In genomic region chr14:6757231-6757536, GRCm38 (mm10) we compare ENCODE assay signal across 14 mouse cellular contexts. TPM values are rescaled to one million over a fixed set of nuclear protein-coding genes. Genes with fewer than 3 reads are reported as not detected.
DNase-seq lines count a peak whose midpoint lies in the region; ATAC-seq and TF ChIP-seq lines count a peak whose summit lies in the region.
"Not testable (repeated sequence)": the region's sequence is repeated elsewhere in the genome, so short reads cannot be mapped to it uniquely, and the experiment has no call there.
"Had no signal": no experiment of that assay in that cellular context is flagged by ENCODE, and none has a peak within 500 bp of the region (broad histone marks: within the 10 kb centered on the region; RNA-seq: fewer than 3 reads in every experiment).

No protein-coding gene starts in this region.

- not testable (repeated sequence) for H3K27me3 ChIP-seq in forebrain, postnatal 0 days (ENCODE audit: insufficient read depth, low read length); heart, postnatal 0 days (ENCODE audit: control insufficient read depth, insufficient read depth, low read length); intestine, postnatal 0 days (replicated peaks; ENCODE audit: control insufficient read depth, insufficient read depth, low read length); limb, embryonic 11.5 days (ENCODE audit: control insufficient read depth, insufficient read depth, low read length)

- H3K9me3 ChIP-seq in forebrain, postnatal 0 days (ENCODE audit: low read length); heart, postnatal 0 days (replicated peaks; ENCODE audit: control insufficient read depth, low read length); intestine, postnatal 0 days (ENCODE audit: control insufficient read depth); limb, embryonic 11.5 days (ENCODE audit: control insufficient read depth, low read length): not testable (repeated sequence)

- peak overlapping the region; percentile 37; the same call in 1 of the 2 replicates for H3K4me3 ChIP-seq in forebrain, postnatal 0 days (ENCODE audit: low read depth, low read length)
- peak overlapping the region; percentile 40 for H3K4me3 ChIP-seq in heart, postnatal 0 days (ENCODE audit: low read depth, low read length)
- peak overlapping the region; percentile 31; the same call in 1 of the 2 replicates for H3K4me3 ChIP-seq in intestine, postnatal 0 days (ENCODE audit: low read depth, low read length)
- H3K4me3 ChIP-seq in limb, embryonic 11.5 days (ENCODE audit: low read depth, low read length), result peak overlapping the region; percentile 28; the same call in 1 of the 2 replicates
- peak overlapping the region; percentile 29 for H3K4me3 ChIP-seq in olfactory bulb, adult 2 months (ENCODE audit: insufficient read depth, low read depth, low read length)

- H3K4me1 ChIP-seq in forebrain, postnatal 0 days (ENCODE audit: insufficient read depth); heart, postnatal 0 days (ENCODE audit: control insufficient read depth, insufficient read depth); intestine, postnatal 0 days (replicated peaks; ENCODE audit: control insufficient read depth, insufficient read depth, low read length); limb, embryonic 11.5 days (ENCODE audit: control insufficient read depth, insufficient read depth, low read length); olfactory bulb, adult 2 months (ENCODE audit: control insufficient read depth, insufficient read depth, low read length): not testable (repeated sequence)

- H3K36me3 ChIP-seq in forebrain, postnatal 0 days (ENCODE audit: insufficient read depth); heart, postnatal 0 days (replicated peaks; ENCODE audit: control insufficient read depth, insufficient read depth, low read length); intestine, postnatal 0 days (ENCODE audit: control insufficient read depth, insufficient read depth); limb, embryonic 11.5 days (ENCODE audit: control insufficient read depth, insufficient read depth, low read length): not testable (repeated sequence)

- not testable (repeated sequence) for DNase-seq in forebrain, postnatal 0 days; heart, postnatal 0 days (ENCODE audit: low spot score); limb, embryonic 11.5 days (ENCODE audit: low spot score)
- DNase-seq in lung, postnatal 10 days, result peak; percentile 0
- DNase-seq in thymus, postnatal 10 days (ENCODE audit: low spot score in 2 of 2), result peak; percentile 4 to 5

- peak overlapping the region; percentile 47; the same call in 1 of the 2 replicates for H3K9ac ChIP-seq in forebrain, postnatal 0 days
- not testable (repeated sequence) for H3K9ac ChIP-seq in heart, postnatal 0 days (replicated peaks; ENCODE audit: low read depth, low read length); intestine, postnatal 0 days (ENCODE audit: low read depth, low read length); limb, embryonic 11.5 days (ENCODE audit: low read length)

- peak; percentile 50; the same call in 1 of the 2 replicates for ATAC-seq in common myeloid progenitor, adult 5-6 weeks (replicated peaks; ENCODE audit: low read depth, poor library complexity, severe bottlenecking)
- ATAC-seq in forebrain, postnatal 0 days; heart, postnatal 0 days (ENCODE audit: insufficient read depth, low read depth); intestine, postnatal 0 days; limb, embryonic 11.5 days (ENCODE audit: insufficient number of reproducible peaks, low FRiP score, low TSS enrichment, low read depth): not testable (repeated sequence)

- TF ChIP-seq CTCF in forebrain, postnatal 0 days (IDR thresholded peaks at IDR 0.05; ENCODE audit: low read depth), result peak; percentile 43
- peak; percentile 9; the same call in 1 of the 2 replicates for TF ChIP-seq CTCF in heart, postnatal 0 days (IDR thresholded peaks at IDR 0.05; ENCODE audit: low read depth)
- TF ChIP-seq CTCF in intestine, postnatal 0 days (IDR thresholded peaks at IDR 0.05; ENCODE audit: low read depth), result peak; percentile 52
- not testable (repeated sequence) for TF ChIP-seq CTCF in olfactory bulb, adult 2 months (IDR thresholded peaks at IDR 0.05; ENCODE audit: insufficient read depth, low read depth, low read length)

- 6% methylated on average over 4 of the region's 13 CpGs for WGBS in forebrain, postnatal 0 days
- WGBS in heart, postnatal 0 days, result 0% methylated on average over 4 of the region's 13 CpGs
- WGBS in intestine, postnatal 0 days, result 0% methylated on average over 4 of the region's 13 CpGs
- WGBS in limb, embryonic 11.5 days, result 0% methylated on average over 3 of the region's 13 CpGs
- 5% methylated on average over 7 of the region's 13 CpGs for WGBS in olfactory bulb, adult 2 months

- TF ChIP-seq POLR2A in olfactory bulb, adult 2 months (IDR thresholded peaks at IDR 0.05; ENCODE audit: insufficient read depth, low read depth, low read length), result not testable (repeated sequence)

- H3K4me2 ChIP-seq in forebrain, postnatal 0 days (ENCODE audit: low read depth), result peak overlapping the region; percentile 41; the same call in 1 of the 2 replicates
- peak overlapping the region; percentile 55 for H3K4me2 ChIP-seq in heart, postnatal 0 days (ENCODE audit: low read depth, low read length)
- peak overlapping the region; percentile 60 for H3K4me2 ChIP-seq in intestine, postnatal 0 days (replicated peaks; ENCODE audit: low read depth)
- H3K4me2 ChIP-seq in limb, embryonic 11.5 days (ENCODE audit: low read depth, severe bottlenecking), result not testable (repeated sequence)

- not testable (repeated sequence) for TF ChIP-seq EP300 in heart, postnatal 0 days (IDR thresholded peaks at IDR 0.05; ENCODE audit: low read depth)

- not testable (repeated sequence) for H3K27ac ChIP-seq in forebrain, postnatal 0 days (ENCODE audit: low read depth, low read length); heart, postnatal 0 days (ENCODE audit: low read depth); intestine, postnatal 0 days (ENCODE audit: low read depth, low read length); limb, embryonic 11.5 days (replicated peaks; ENCODE audit: low read depth, low read length); olfactory bulb, adult 2 months (ENCODE audit: insufficient read depth, low read depth, low read length)

RNA-seq across cellular contexts. Expression of gene Gm3636, which starts 15.1 kb away (rescaled TPM):
- total RNA-seq in common myeloid progenitor, adult 5-6 weeks (2017), result 0.27 and 1.2 TPM in 2 replicates
- total RNA-seq in forebrain, postnatal 0 days (2014; rRNA removed), result 11.7 and 15.0 TPM in 2 replicates
- polyA plus RNA-seq in forebrain, postnatal 0 days (2015; fragmentation: Nextera tagmentation; extraction: Ambion mirVana), result 13.9 and 15.6 TPM in 2 replicates
- 3.7 and 7.0 TPM in 2 replicates for total RNA-seq in heart, postnatal 0 days (2014; rRNA removed; ENCODE audit: low replicate concordance)
- 2.1 and 3.0 TPM in 2 replicates for polyA plus RNA-seq in heart, postnatal 0 days (2015; fragmentation: Nextera tagmentation; extraction: Ambion mirVana)
- 1.2 and 1.3 TPM in 2 replicates for polyA plus RNA-seq in intestine, postnatal 0 days (2015; fragmentation: Nextera tagmentation; extraction: Ambion mirVana)
- polyA plus RNA-seq in limb, embryonic 11.5 days (2014; fragmentation: Nextera tagmentation; extraction: Ambion mirVana), result 5.1 and 5.3 TPM in 2 replicates
- not detected in 2 replicates for polyA plus RNA-seq in olfactory bulb, adult 2 months (2012; ENCODE audit: insufficient read depth, insufficient read length, low replicate concordance, missing spikeins)

RNA-seq across cellular contexts. Expression of gene Gm8362, which starts 17.0 kb away (rescaled TPM):
- not detected in 2 replicates for total RNA-seq in common myeloid progenitor, adult 5-6 weeks (2017)
- not detected in 2 replicates for total RNA-seq in forebrain, postnatal 0 days (2014; rRNA removed)
- polyA plus RNA-seq in forebrain, postnatal 0 days (2015; fragmentation: Nextera tagmentation; extraction: Ambion mirVana), result not detected in 2 replicates
- not detected in 2 replicates for total RNA-seq in heart, postnatal 0 days (2014; rRNA removed; ENCODE audit: low replicate concordance)
- polyA plus RNA-seq in heart, postnatal 0 days (2015; fragmentation: Nextera tagmentation; extraction: Ambion mirVana), result not detected in 2 replicates
- not detected in 2 replicates for polyA plus RNA-seq in intestine, postnatal 0 days (2015; fragmentation: Nextera tagmentation; extraction: Ambion mirVana)
- polyA plus RNA-seq in limb, embryonic 11.5 days (2014; fragmentation: Nextera tagmentation; extraction: Ambion mirVana), result not detected in 2 replicates
- not detected in 2 replicates for polyA plus RNA-seq in olfactory bulb, adult 2 months (2012; ENCODE audit: insufficient read depth, insufficient read length, low replicate concordance, missing spikeins)
- total RNA-seq: gastrocnemius, adult 18-20 months; hematopoietic stem cell, adult 5-6 weeks had no signal
- polyA plus RNA-seq: liver, embryonic 14.5 days; midbrain, embryonic 11.5 days; Patski had no signal

RNA-seq across cellular contexts. Expression of gene Gm8050, which starts 37.1 kb away (rescaled TPM):
- total RNA-seq in common myeloid progenitor, adult 5-6 weeks (2017), result not detected in 2 replicates
- 0.14 TPM in 1 of 2 replicates, not detected in the other for total RNA-seq in forebrain, postnatal 0 days (2014; rRNA removed)
- polyA plus RNA-seq in forebrain, postnatal 0 days (2015; fragmentation: Nextera tagmentation; extraction: Ambion mirVana), result not detected in 2 replicates
- total RNA-seq in heart, postnatal 0 days (2014; rRNA removed; ENCODE audit: low replicate concordance), result not detected in 2 replicates
- not detected in 2 replicates for polyA plus RNA-seq in heart, postnatal 0 days (2015; fragmentation: Nextera tagmentation; extraction: Ambion mirVana)
- polyA plus RNA-seq in intestine, postnatal 0 days (2015; fragmentation: Nextera tagmentation; extraction: Ambion mirVana), result not detected in 2 replicates
- not detected in 2 replicates for polyA plus RNA-seq in limb, embryonic 11.5 days (2014; fragmentation: Nextera tagmentation; extraction: Ambion mirVana)
- polyA plus RNA-seq in olfactory bulb, adult 2 months (2012; ENCODE audit: insufficient read depth, insufficient read length, low replicate concordance, missing spikeins), result not detected in 2 replicates
- total RNA-seq: gastrocnemius, adult 18-20 months; hematopoietic stem cell, adult 5-6 weeks had no signal
- polyA plus RNA-seq: CD4-positive, CD25-positive, alpha-beta regulatory T cell, adult 4 months; liver, embryonic 14.5 days; midbrain, embryonic 11.5 days; Patski had no signal
